Mouse (Mus musculus) layer of hippocampus, adult 18-20 months (tissue): ENCODE results near the gene Ano7. TPM values are rescaled to one million over a fixed set of nuclear protein-coding genes. Genes with fewer than 3 reads are reported as not detected.
A peak's percentile ranks its signal among the peaks of the same experiment; 100 is the strongest.

Experiments used
- DNase-seq, 2 experiments: peaks; one replicate each; pipeline ENCODE4 v3.0.0; 2022; ENCODE audit warnings: low spot score in 2 of 2
- long read RNA-seq: library from polyadenylated mRNA; stranded (forward); transcript quantifications from one replicate; pipeline ENCODE4 v2.0.0, GENCODE M21; 2021
- total RNA-seq, 2 experiments: library from RNA; stranded (reverse); gene quantifications; 2 replicates each; pipeline ENCODE4 v1.2.3; 2021

The Ano7 gene
- under 1 TPM in 1 of 2 experiments, not detected in 1; 0.17 TPM for total RNA-seq
- long read RNA-seq, result 0 reads

GRCm38 (mm10) chr1:93373665-93374064 is at the start of gene Ano7:
Gene Ano7, plus strand, starts transcription at chr1:93373930.
- no peak for DNase-seq

GRCm38 (mm10) chr1:93323973-93324372 is 49.8 kb upstream of the Ano7 start:
- DNase-seq, result no peak

GRCm38 (mm10) chr1:93326446-93326845 is 47.3 kb upstream of the Ano7 start:
- DNase-seq, result no peak

GRCm38 (mm10) chr1:93334621-93335020 is 39.1 kb upstream of the Ano7 start:
- no peak for DNase-seq

- DNase-seq, result peak; percentile 88 to 96
Observed at GRCm38 (mm10) chr1:93342648-93343503, 30.9 kb upstream of the Ano7 start, which contains the start of the genes Ppp1r7 and Pask. Gene Ppp1r7, plus strand, starts transcription at chr1:93342854. Gene Pask, minus strand, starts transcription at chr1:93343482.

- peak; percentile 93 to 98 for DNase-seq
Observed at GRCm38 (mm10) chr1:93343504-93344047, 30.2 kb upstream of the Ano7 start.

GRCm38 (mm10) chr1:93347176-93347575 is 26.6 kb upstream of the Ano7 start:
- DNase-seq, result no peak

GRCm38 (mm10) chr1:93349701-93350100 is 24.0 kb upstream of the Ano7 start:
- peak in 1 of 2 experiments; percentile 28 for DNase-seq

- DNase-seq, result peak; percentile 34 to 65
Observed at GRCm38 (mm10) chr1:93352724-93353123, 21.0 kb upstream of the Ano7 start.

GRCm38 (mm10) chr1:93362661-93363060 is 11.1 kb upstream of the Ano7 start:
- no peak for DNase-seq

GRCm38 (mm10) chr1:93365641-93366040 is 8.1 kb upstream of the Ano7 start:
- no peak for DNase-seq

- no peak for DNase-seq
Observed at GRCm38 (mm10) chr1:93377307-93377706, 3.6 kb downstream of the Ano7 start.

- no peak for DNase-seq
Observed at GRCm38 (mm10) chr1:93379117-93379516, 5.4 kb downstream of the Ano7 start.

- no peak for DNase-seq
Observed at GRCm38 (mm10) chr1:93387198-93387597, 13.5 kb downstream of the Ano7 start.

- no peak for DNase-seq
Observed at GRCm38 (mm10) chr1:93388906-93389305, 15.2 kb downstream of the Ano7 start.

- DNase-seq, result no peak
Observed at GRCm38 (mm10) chr1:93401191-93402052, 27.7 kb downstream of the Ano7 start.

- no peak for DNase-seq
Observed at GRCm38 (mm10) chr1:93403403-93403802, 29.7 kb downstream of the Ano7 start.

GRCm38 (mm10) chr1:93432087-93432486 is 58.4 kb downstream of the Ano7 start:
- no peak for DNase-seq

- DNase-seq, result no peak
Observed at GRCm38 (mm10) chr1:93439321-93439720, 65.6 kb downstream of the Ano7 start.

GRCm38 (mm10) chr1:93444405-93445110 is 70.8 kb downstream of the Ano7 start:
- peak; percentile 20 to 60 for DNase-seq
